In the genomic region with DNA sequence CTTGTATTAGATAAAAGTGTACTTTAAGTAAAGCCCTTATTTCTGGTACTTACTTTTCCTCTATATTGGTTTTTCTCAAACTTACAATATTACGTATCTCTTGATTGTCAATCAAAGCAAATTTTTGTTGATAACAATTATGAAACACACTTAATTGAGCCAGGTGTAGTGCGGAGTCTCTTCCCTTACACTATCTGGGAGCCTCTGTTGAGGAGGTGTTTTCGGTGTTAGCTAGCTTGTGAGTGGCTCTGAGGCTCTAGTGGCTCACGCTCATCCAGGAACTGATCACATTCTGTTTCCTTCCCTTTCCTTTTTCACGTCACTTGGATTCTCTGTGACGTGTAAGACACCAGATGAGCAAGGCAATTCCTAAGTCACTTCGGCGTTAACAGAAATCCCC, we compare ENCODE assay signal across 17 mouse cellular contexts. TPM values are rescaled to one million over a fixed set of nuclear protein-coding genes. Genes with fewer than 3 reads are reported as not detected.
"Had no signal": no experiment of that assay in that cellular context is flagged by ENCODE, and none has a peak within 500 bp of the region (broad histone marks: within the 10 kb centered on the region; RNA-seq: fewer than 3 reads in every experiment).

No protein-coding gene starts in this region.

RNA-seq across cellular contexts. Expression of gene Speer4d, which starts 15.3 kb away (rescaled TPM):
- polyA plus RNA-seq: liver, postnatal 0 days; lung, adult 2 months; lung, embryonic 15.5 days; lung, postnatal 0 days; macrophage; midbrain, embryonic 11.5 days; midbrain, embryonic 13.5 days; midbrain, embryonic 16.5 days; myocyte; neural tube, embryonic 11.5 days; neural tube, embryonic 13.5 days; neural tube, embryonic 15.5 days; spleen, adult 2 months; stomach, embryonic 15.5 days; stomach, postnatal 0 days; thymus, adult 2 months; urinary bladder, adult 2 months had no signal

RNA-seq across cellular contexts. Expression of gene Gm21083, which starts 26.5 kb away (rescaled TPM):
- polyA plus RNA-seq: liver, postnatal 0 days; lung, adult 2 months; lung, embryonic 15.5 days; lung, postnatal 0 days; macrophage; midbrain, embryonic 11.5 days; midbrain, embryonic 13.5 days; midbrain, embryonic 16.5 days; myocyte; neural tube, embryonic 11.5 days; neural tube, embryonic 13.5 days; neural tube, embryonic 15.5 days; spleen, adult 2 months; stomach, embryonic 15.5 days; stomach, postnatal 0 days; thymus, adult 2 months had no signal

RNA-seq across cellular contexts. Expression of gene 4930572O03Rik, which starts 53.3 kb away (rescaled TPM):
- polyA plus RNA-seq: liver, postnatal 0 days; lung, adult 2 months; lung, embryonic 15.5 days; lung, postnatal 0 days; macrophage; midbrain, embryonic 11.5 days; midbrain, embryonic 13.5 days; midbrain, embryonic 16.5 days; myocyte; neural tube, embryonic 11.5 days; neural tube, embryonic 13.5 days; neural tube, embryonic 15.5 days; spleen, adult 2 months; stomach, embryonic 15.5 days; stomach, postnatal 0 days; thymus, adult 2 months; urinary bladder, adult 2 months had no signal
